Mouse (Mus musculus): ENCODE measurements around the gene Hrh1.

Gene Hrh1

DNA sequence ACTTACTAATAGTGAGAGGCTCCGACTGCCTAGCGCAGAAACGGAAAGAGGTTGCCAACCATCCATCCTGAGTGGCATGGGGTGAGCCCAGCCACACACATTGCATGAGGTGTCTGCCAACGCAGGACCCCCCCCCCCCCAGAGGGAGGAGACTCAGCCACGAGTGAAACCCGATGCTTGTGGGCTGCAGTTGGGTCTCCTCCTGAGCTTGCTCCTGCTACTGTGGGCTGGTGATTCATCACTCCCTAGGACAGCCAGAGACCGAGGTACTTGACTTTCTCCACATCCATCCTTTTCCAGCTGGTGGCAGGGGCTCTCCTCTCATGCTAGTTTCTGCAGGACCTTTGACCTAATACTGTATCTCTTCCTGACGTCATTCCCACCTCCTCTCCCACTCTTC, 5.9 kb downstream of the Hrh1 start:
- in situ Hi-C loops (cut with MboI; ENCODE audit: low pct_unique_long_range_greater_than_20kb in 1 of 2, low sequenced_read_pairs in 2 of 2, unreplicated experiment in 1 of 2), result no loop called here

DNA sequence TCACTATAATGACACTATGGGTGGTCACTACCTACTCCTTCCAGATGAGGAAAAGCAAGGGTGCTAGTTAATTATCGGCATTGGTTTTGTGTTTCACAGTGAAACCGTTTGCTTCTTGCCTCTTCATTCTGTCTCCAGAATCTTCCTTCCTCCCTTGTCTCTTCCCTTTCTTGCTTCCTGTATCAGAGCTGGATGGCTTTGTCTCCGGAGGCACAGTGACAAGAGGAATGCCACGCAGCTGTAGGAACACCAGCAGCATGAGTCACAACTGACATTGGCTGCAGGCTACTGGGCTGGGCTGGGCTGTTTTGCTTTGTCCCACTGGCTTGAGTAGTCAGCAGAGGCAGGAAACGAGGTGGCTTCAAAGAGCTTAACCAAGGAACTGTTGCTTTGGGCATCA, 6.4 kb downstream of the Hrh1 start:
- in situ Hi-C loops (cut with MboI; ENCODE audit: low pct_unique_long_range_greater_than_20kb in 1 of 2, low sequenced_read_pairs in 2 of 2, unreplicated experiment in 1 of 2), result no loop called here

DNA sequence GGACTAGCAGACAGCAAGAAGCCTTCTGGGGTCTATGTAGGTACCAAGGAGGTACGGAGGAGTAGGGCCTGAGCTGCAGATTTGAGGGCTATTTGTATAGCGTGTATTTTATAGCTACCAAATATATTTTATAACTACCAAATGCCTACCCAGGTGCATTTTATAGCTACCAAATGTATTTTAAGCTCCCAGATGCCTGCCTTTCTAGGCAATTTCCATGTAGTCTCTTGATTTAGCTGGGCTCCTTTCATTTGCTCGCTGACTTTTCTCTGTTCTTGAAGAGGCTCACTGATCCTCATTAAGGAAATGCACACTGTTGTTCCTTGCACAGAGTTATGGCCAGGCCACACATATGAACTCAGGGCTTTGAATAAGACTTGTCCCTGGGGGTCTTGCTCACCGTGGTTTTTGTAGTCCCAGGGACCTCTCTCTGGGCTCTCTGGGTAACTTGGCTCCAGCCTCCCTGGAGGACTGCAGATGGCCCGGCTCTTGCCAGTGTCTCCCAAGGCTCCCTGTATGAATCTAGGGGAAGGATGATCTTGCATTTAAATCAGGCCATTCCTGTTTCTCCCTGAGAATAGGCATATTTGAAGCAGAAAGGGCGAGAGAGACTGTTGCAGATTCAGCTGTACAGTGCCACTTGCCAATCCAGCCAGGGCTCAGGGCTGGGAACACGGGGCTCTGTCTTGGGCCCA, 7.2 kb downstream of the Hrh1 start:
- in situ Hi-C loops (cut with MboI; ENCODE audit: low pct_unique_long_range_greater_than_20kb in 1 of 2, low sequenced_read_pairs in 2 of 2, unreplicated experiment in 1 of 2), result no loop called here

DNA sequence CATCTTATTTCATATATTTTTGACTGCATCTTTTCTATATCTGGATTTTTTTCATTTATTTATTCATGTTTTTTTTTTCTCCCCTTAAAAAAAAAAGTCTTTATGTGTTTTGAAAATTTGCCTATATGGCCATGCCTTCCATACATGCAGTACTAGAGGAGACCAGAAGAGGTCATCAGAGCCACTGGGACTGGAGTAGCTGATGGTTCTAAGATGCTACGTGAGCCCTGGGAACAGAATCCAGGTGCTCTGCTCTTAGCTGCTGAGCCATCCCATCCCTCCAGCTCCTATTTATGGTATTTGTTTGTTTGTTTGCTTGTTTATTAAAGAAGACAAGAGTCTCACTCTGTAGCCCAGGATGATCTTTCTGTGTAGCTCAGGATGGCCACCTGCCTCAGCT, 8.9 kb downstream of the Hrh1 start:
- in situ Hi-C loops (cut with MboI; ENCODE audit: low pct_unique_long_range_greater_than_20kb in 1 of 2, low sequenced_read_pairs in 2 of 2, unreplicated experiment in 1 of 2), result no loop called here

DNA sequence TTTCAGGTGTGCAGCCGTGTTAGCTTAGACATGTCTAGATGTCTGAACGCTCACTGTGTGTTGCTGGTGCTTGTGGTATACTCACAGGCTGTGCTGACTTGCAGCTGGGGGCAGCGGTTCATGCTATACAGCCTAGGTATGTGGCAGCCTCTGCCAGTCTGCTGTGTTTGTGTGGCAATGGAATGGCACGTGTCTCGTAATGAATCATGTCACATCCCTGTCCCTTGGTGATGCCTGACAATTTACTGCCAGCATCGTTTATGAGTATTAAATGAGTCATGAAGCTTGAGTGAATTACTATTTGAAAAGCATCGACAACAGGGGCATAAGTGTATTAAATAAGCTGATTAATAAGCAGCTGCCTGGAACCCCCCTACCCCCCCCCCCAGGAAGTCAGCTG, 9.3 kb downstream of the Hrh1 start:
- in situ Hi-C loops (cut with MboI; ENCODE audit: low pct_unique_long_range_greater_than_20kb in 1 of 2, low sequenced_read_pairs in 2 of 2, unreplicated experiment in 1 of 2), result no loop called here

DNA sequence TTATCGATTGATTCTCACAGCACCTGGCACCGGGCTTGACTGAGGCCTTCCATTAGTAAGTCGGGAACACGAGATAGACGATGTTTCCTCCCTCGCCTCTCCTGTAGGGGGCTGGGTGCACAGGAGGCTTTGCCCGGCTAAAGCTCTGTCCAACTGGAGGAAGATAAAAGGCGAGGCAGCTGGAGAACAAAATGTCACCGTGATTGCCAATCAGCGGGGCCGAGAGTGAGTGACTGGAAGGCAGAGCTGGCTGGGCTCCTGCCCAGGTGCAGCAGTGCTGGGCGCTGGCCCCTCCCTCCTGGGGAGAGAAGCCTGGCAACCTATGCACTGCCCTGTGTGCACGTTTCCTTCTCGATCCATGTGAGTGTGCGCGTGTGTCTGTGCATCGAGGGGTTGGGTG, 10.5 kb downstream of the Hrh1 start:
- in situ Hi-C loops (cut with MboI; ENCODE audit: low pct_unique_long_range_greater_than_20kb in 1 of 2, low sequenced_read_pairs in 2 of 2, unreplicated experiment in 1 of 2), result no loop called here

DNA sequence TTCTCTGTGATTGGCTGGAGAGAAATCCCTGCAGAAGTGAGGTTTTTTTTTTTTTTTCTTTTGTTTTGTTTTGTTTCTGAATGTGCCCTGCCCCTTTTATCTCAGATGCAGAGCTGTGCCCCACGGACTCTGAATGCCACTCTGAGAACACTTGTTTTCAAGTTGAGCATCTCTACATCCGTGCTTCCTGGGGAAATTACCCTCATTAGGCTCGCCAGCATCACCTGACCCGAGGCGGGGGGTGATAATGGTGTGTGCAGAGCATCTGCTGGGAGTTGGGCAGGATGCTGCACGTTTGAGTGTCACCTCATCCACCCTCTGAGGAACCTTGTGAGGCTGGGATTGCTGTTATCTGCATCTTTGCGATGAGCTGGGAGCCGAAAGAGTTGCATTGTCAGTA, 14.2 kb downstream of the Hrh1 start:
- in situ Hi-C loops (cut with MboI; ENCODE audit: low pct_unique_long_range_greater_than_20kb in 1 of 2, low sequenced_read_pairs in 2 of 2, unreplicated experiment in 1 of 2), result no loop called here

DNA sequence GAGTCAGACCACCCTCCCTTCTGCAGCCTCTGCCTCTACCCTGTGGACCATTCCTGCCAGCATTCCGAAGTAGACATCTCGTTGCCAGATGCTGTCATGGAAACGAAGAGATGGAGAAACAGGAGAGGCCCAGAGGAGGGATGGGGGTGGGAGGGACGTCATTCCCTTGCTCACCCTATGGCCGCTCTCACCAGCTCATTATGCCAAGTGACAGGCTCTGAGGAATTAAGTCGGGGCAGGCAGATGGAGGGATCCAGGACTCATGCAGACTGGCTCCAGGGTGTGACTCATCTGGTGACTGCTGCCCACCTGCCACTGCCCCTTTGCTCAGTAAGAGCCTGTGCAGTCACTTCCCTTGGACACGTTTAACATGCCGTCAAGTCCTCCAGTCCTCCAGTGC, 16.8 kb downstream of the Hrh1 start:
- in situ Hi-C loops (cut with MboI; ENCODE audit: low pct_unique_long_range_greater_than_20kb in 1 of 2, low sequenced_read_pairs in 2 of 2, unreplicated experiment in 1 of 2), result no loop called here

DNA sequence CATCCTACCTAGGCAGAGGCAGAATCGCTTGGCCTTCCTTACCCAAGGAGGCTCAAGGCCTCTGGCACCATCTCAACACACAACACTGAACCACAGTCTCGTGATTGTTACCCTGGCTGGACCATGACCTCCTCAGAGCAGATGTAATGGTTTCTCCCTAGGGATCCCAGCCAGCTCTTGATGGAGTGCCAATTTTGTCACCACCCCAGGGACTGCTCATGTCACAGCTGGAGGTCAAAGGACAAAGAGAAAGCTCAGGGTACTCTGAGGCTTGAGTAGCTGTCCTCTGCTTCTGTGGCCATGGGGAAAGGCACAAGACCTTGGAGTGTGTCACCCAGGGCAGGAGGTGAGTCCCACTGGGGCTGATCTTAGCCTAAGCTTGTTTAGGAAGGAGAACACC, 20.3 kb downstream of the Hrh1 start:
- in situ Hi-C loops (cut with MboI; ENCODE audit: low pct_unique_long_range_greater_than_20kb in 1 of 2, low sequenced_read_pairs in 2 of 2, unreplicated experiment in 1 of 2), result no loop called here

DNA sequence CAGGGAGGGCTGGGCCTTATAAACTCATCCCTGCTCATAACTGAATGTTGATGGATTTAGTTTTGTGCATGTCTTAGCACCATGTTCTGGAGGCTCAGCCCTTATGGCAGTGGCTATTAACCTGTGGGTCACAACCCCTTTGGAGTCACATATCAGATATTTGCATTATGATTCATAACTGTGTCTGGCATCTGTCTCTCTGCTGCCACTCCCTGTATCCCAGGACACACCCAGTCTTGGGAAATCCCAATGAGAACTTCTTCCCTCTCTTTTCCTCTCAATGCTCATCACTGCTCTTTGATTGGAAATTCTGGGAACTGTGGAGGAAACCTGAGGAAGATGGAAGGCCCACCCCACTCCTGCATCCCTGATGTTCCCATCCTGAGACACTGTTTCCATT, 23.3 kb downstream of the Hrh1 start:
- in situ Hi-C loops (cut with MboI; ENCODE audit: low pct_unique_long_range_greater_than_20kb in 1 of 2, low sequenced_read_pairs in 2 of 2, unreplicated experiment in 1 of 2), result no loop called here

DNA sequence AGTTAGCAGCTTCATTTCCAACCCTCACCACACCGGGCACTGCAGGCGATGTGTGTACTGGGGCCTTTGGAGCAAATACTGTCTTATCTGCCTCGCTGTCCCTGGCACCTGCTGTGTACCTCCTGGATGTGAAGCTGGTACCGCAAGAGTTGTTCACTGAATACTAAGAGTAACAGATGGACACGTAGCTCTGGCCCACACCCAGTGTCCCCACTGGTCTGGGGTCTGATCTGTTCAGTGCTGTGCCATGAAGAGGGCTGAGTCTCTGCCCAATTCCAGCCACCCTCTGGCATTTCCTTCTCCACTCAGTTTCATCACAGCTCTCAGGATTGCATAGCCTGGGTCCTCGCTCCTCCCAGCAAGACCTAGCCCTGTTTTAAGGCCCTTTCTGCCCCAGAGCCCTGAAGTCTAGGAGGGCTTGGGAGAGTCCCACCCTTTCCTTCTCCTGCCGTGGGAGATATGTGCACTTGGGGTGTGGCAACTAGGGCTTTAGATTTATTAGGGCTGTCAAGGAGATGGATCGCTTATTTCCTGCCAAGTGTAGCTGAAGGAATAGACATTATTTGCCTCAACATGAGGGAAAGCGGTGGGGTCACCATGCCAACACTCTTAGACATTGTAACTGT, 25.4 kb downstream of the Hrh1 start:
- in situ Hi-C loops (cut with MboI; ENCODE audit: low pct_unique_long_range_greater_than_20kb in 1 of 2, low sequenced_read_pairs in 2 of 2, unreplicated experiment in 1 of 2), result no loop called here

DNA sequence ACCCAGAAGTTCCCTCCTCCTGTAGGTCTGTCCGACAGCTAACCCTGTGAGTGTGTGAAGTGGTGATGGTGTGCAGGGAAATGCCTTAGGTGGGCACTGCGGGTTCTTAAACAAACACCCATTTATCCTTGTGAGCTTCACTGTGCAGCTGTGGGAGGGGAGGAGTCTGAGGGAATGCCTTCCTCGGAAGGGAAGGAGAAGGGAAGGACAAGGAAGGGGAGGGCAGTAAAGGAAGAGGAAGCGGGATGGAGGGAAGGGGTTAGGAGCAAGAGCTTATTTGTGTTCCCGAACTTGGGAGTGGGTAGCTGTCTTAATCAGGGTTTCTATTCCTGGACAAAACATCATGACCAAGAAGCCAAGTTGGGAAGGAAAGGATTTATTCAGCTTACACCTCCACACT, 27.6 kb downstream of the Hrh1 start:
- in situ Hi-C loops (cut with MboI; ENCODE audit: low pct_unique_long_range_greater_than_20kb in 1 of 2, low sequenced_read_pairs in 2 of 2, unreplicated experiment in 1 of 2), result no loop called here

DNA sequence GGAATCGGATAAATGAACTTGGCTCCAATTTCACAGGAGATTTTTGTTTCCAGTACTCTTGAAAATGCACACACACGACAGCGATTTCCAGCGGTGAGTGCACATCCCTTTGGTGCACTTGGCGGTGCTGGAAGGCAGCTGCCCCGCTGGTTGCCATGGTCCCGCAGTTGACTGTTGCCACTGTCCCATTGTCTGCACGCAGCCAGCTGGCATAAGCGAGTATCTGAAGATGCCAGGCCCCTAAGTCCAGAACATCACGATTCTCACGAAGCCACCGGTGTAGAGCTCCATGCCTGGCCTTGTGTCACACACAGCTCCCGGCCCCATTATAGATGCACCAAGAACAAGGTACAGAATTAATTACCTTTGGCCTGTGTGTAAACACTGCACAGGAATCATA, 29.9 kb downstream of the Hrh1 start:
- in situ Hi-C loops (cut with MboI; ENCODE audit: low pct_unique_long_range_greater_than_20kb in 1 of 2, low sequenced_read_pairs in 2 of 2, unreplicated experiment in 1 of 2), result no loop called here

DNA sequence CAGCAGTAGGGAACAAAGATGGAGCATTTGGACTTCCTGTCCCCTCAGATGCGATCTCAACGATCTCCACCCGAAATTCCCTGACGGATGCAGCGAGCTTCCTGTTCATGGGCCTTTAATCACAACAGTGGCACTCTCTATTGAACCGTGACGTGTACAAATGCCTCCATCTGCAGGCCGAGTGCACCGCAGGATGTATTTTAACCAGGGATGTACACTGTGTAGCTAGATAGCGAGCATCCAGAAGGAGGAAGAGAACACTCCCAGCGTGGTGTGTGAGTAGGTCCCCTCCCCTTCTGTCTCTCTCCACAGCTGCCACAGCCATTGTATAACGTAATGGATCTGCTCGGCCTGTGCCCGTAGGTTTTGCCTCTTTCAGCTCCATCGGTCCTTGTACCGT, 31.1 kb downstream of the Hrh1 start:
- in situ Hi-C loops (cut with MboI; ENCODE audit: low pct_unique_long_range_greater_than_20kb in 1 of 2, low sequenced_read_pairs in 2 of 2, unreplicated experiment in 1 of 2), result no loop called here

DNA sequence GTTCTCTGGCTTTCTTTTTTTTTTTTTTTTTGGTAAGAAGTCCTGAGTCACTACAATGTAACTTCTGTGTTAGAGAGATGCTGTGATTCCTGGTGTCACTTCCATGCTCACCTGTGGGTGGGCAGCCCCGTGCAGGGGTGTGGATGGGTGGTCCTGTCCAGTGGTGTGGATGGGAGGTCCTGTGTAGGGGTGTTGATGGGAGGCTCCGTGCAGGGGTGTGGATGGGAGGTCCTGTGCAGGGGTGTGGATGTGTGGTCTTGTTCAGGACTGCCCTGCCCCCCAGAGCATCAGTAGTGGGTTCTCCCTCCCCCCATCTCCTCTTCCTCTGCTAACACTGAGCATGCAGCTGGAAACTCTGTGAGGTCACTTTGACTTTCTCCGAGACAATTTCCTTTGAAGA, 34.9 kb downstream of the Hrh1 start:
- in situ Hi-C loops (cut with MboI; ENCODE audit: low pct_unique_long_range_greater_than_20kb in 1 of 2, low sequenced_read_pairs in 2 of 2, unreplicated experiment in 1 of 2), result no loop called here

DNA sequence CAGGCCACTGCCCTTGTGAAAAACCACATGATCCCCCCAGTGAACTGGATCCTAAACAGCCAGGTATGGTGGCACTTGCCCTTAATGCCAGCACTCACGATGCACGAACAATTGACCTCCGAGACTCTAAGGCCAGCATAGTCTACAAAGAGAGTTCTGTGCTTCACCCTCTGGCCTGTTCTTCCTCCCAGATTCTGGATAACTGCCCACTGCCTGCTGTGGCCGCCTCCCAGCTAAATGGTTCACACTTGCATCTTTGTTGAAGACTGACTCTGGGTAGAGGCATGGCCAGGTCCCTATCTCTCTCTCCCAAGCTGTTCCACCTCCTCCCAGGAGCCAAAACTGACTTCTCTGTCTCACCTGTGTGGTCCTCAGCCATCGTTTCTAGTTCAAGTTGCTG, 36.8 kb downstream of the Hrh1 start:
- in situ Hi-C loops (cut with MboI; ENCODE audit: low pct_unique_long_range_greater_than_20kb in 1 of 2, low sequenced_read_pairs in 2 of 2, unreplicated experiment in 1 of 2), result no loop called here

DNA sequence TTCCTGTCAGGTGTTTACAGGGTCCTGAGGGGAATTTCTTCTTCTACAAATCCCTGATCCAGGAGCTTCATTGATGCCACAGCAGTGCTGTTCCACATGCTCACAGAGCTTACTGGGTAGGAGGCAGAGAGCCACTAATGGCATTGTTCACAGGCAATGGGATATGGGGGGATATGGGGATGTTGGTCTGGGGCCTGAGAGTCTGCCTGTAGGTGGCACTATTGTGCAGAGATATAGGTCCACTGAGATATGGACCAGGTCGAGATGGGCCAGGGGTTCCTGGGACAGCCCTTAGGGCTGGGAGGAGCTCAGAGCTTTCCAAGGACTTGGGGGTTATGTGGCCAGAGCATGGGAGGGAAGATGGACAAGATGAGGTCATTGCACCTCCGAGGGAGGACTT, 42.6 kb downstream of the Hrh1 start:
- in situ Hi-C loops (cut with MboI; ENCODE audit: low pct_unique_long_range_greater_than_20kb in 1 of 2, low sequenced_read_pairs in 2 of 2, unreplicated experiment in 1 of 2), result no loop called here

DNA sequence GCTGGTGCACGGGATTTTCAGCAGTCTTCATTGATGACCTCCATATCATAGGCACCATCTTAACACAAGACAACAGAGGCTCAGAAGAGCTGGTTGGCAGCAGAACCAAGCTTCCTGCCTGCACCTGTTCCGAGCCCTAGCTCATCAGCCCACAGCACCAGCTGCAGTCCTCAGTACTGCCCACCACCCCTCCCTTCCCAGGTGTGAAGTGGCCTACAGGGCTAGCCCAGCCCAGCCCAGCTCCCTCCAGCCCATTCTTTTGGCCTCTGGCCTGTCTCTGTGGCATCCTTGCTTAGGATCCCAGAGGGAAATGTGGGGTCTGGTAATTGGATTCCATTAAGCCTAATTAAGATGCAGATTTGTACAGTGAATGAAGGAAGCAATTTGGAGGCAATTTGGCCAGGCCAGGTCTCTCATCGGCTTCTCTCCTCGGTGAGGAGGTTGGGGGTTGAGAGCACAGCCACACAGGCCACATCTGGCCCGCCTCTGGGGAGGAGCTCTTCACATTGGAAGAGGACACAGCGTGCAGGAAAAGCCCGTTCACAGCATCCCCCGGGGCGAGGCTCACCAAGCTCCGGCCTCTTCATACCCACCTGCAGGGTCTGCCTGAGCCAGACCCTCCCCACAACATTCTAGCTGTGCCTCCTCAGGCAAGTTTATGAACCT, 43.2 kb downstream of the Hrh1 start:
- in situ Hi-C loops (cut with MboI; ENCODE audit: low pct_unique_long_range_greater_than_20kb in 1 of 2, low sequenced_read_pairs in 2 of 2, unreplicated experiment in 1 of 2), result no loop called here

DNA sequence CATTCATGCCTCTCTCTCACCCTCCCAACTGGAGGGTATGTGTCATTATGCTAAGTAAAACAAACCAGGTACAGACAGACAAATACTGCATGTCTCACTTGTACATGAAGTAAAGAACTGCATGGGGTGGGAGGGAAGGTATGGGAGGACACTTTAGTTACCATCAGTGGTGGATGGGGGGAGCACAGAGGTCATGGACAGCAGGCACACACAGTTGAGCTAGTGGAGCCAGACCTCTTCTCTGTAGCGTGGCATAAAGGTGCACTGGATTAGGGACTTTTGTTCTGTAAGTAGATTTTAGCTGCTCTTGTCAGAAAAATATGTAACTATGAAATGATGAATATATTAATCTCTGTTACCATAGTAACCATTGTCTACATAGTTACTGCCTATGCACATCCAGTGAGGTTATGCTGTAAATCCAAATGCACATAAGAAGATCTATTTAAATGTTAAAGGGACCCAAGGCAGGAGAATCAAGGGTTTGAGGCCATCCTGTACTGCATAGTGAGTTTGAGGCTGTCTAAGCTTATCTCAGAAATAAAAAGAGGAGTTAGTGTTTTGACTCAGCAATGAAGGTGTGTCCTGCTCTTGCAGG, 46.6 kb downstream of the Hrh1 start:
- in situ Hi-C loops (cut with MboI; ENCODE audit: low pct_unique_long_range_greater_than_20kb in 1 of 2, low sequenced_read_pairs in 2 of 2, unreplicated experiment in 1 of 2), result no loop called here

DNA sequence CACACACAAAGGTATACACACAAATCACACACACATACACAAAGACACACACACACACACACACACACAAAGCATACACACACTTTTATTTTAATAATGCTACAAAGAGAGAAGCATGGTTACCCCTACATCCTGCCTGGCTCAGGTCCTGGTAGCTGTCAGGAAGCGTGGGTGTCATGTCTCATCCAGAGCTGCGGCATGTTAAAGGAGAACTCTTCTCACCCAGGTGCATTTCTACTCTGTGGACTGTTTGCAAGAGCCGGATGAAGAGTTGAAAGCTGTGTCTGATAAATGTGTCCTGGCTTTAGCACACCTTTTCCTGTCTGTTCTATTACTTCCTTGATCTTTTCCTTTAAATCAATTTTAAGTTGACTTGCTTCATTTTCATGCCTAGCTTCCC, 47.2 kb downstream of the Hrh1 start:
- in situ Hi-C loops (cut with MboI; ENCODE audit: low pct_unique_long_range_greater_than_20kb in 1 of 2, low sequenced_read_pairs in 2 of 2, unreplicated experiment in 1 of 2), result no loop called here
